Mouse (Mus musculus) adrenal gland, adult 8-10 months (tissue): ENCODE results near the gene Olfr943. TPM values are rescaled to one million over a fixed set of nuclear protein-coding genes. Genes with fewer than 3 reads are reported as not detected.

Experiments used
- DNase-seq: peaks from one replicate; pipeline ENCODE4 v3.0.0; 2022
- total RNA-seq, 4 experiments: library from RNA; stranded (reverse); gene quantifications; 2 replicates each; pipeline ENCODE4 v1.2.4; 2022

The Olfr943 gene
- total RNA-seq = not detected

DNA sequence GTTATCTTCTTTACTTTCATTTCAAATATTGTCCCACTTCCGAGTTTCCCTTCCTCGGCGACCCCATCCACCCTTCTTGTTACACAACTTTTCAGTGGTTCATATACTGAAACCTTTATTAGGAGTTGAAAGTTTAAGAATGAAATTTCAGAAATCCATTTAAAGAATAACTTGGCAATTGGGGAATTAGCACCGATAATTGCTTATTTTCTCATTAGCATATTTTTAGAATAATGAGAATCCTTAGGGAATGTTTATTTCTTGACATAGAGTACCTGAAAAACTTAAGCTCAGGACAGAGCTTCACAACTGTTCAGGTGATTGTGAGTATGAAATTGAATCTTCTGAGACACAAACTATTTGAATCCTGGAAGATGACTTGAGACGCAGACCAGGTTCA, at the start of gene Olfr943:
TSS of gene Olfr943 (plus strand) at position 301 of the 400 bp plus-strand sequence.
- no peak for DNase-seq

DNA sequence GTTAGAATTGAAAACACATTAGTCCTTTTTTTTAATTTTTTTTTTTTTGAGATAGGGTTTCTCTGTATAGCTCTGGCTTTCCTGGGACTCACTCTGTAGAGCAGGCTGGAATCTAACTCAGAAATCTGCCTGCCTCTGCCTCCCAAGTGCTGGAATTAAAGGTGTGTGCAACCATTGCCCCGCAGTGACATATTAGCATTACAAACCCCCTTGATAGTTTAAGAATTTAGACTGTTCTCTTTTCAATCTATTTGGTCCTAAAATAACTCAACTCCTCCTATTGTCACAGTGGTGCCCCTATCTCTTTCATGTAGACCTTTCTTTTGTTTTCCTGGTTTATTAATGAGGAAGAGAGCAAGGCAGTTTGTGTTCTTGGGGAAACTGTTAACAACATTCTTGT, 38.8 kb upstream of the Olfr943 start:
- DNase-seq = no peak

DNA sequence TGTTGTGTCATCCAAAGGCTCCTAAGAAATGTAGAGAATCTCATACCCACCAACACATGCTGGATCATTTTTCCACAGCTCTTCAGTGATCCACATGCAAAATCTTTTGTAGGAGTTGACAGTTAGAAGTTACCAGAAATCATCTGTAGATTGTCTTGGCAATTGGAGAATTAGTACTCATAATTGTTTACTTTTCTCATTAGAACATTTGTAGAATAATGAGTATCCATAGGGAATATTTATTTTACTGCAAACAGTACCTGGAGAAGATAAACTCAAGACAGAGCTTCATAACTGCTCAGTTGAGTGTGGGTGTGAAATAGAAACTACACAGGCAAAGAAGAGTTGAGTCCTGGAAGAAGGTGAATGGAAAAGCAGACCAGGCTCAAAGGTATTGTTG, 38.3 kb upstream of the Olfr943 start, which contains the start of gene Olfr27:
TSS of gene Olfr27 (plus strand) at position 301 of the 400 bp plus-strand sequence.
- no peak for DNase-seq

DNA sequence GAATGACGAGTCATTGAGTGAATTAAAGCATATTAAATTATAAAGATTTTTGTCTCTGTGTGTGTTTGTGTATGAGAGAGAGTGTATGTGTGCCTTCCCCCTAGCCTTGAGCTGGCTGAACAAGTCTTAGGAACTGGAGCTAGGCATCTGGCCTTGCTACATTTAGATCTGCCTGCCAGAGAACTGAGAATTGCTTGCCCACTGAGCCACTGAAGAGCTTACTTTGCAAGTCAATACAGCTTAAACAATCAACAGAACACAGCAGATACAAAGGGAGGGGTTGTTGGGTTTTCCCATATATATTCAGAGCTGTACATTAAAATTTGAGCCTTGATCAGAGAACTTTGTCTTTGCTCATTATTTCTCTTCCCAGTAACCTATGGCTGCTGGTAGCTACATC, 13.7 kb upstream of the Olfr943 start:
- DNase-seq = no peak

DNA sequence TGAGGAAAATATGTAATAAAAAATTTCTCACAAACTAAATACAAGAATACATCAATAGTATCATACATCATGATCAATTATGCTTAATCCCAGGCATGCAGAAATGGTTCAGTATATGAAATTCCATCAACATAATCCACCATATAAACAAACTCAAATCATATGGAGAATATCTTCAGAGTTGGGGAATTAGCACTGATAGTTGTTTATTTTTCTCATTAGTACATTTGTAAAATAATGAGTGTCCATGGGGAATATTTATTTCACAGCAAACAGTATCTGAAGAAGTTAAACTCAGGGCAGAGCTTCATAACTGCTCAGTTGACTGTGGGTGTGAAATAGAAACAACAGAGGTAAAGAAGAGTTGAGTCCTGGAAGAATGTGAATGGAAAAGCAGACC, 35.5 kb downstream of the Olfr943 start, which contains the start of gene Olfr944:
TSS of gene Olfr944 (plus strand) at position 301 of the 400 bp plus-strand sequence.
- no peak for DNase-seq

Other genes starting within 250 kb of the Olfr943 start
- not detected for gene Olfr930, start 236.5 kb upstream of the Olfr943 start, total RNA-seq
- gene Olfr933, start 194.0 kb upstream of the Olfr943 start, total RNA-seq = not detected
- gene Olfr934, start 178.0 kb upstream of the Olfr943 start, total RNA-seq = not detected
- gene Olfr935, start 166.6 kb upstream of the Olfr943 start, total RNA-seq = not detected
- not detected for gene Olfr146, start 142.9 kb upstream of the Olfr943 start, total RNA-seq
- not detected for gene Olfr937, start 101.4 kb upstream of the Olfr943 start, total RNA-seq
- gene Olfr938, start 87.4 kb upstream of the Olfr943 start, total RNA-seq = not detected
- gene Olfr27, start 38.2 kb upstream of the Olfr943 start, total RNA-seq = not detected
- not detected for gene Olfr944, start 35.6 kb downstream of the Olfr943 start, total RNA-seq
- gene Olfr1537, start 83.7 kb downstream of the Olfr943 start, total RNA-seq = not detected
- gene Olfr945, start 110.5 kb downstream of the Olfr943 start, total RNA-seq = not detected
- not detected for gene Olfr948, start 159.7 kb downstream of the Olfr943 start, total RNA-seq
- not detected for gene Olfr951, start 221.1 kb downstream of the Olfr943 start, total RNA-seq